Mouse (Mus musculus): ENCODE measurements around the gene Inha. TPM values are rescaled to one million over a fixed set of nuclear protein-coding genes. Genes with fewer than 3 reads are reported as not detected.
A peak's percentile ranks its signal among the peaks of the same experiment; 100 is the strongest.

The Inha gene
- total and polyA plus RNA-seq, 3 experiments = 15.0 to 193 (median 38.5) TPM

- peak; percentile 68 for DNase-seq
Measured at GRCm38 (mm10) chr1:75558388-75559178, 51.7 kb downstream of the Inha start.

- DNase-seq = peak; percentile 95
Measured at GRCm38 (mm10) chr1:75559212-75559925, 52.5 kb downstream of the Inha start.

Other genes starting within 250 kb of the Inha start
- gene Ptprn, start 242.6 kb upstream of the Inha start, total RNA-seq (2021) = 10 to 100 TPM; 43.6 to 83.6 TPM
- 41.5 and 52.0 TPM in 2 replicates for gene Ptprn, start 242.6 kb upstream of the Inha start, polyA plus RNA-seq (2012; rRNA removed)
- 100 to 1,000 TPM; 127 to 192 TPM for gene Resp18, start 228.7 kb upstream of the Inha start, total RNA-seq (2021)
- 46.3 and 69.6 TPM in 2 replicates for gene Resp18, start 228.7 kb upstream of the Inha start, polyA plus RNA-seq (2012; rRNA removed)
- gene Dnpep, start 189.1 kb upstream of the Inha start, total RNA-seq (2021) = 100 to 1,000 TPM in 1 of 2 experiments, 10 to 100 TPM in 1; 85.2 to 100 TPM
- gene Dnpep, start 189.1 kb upstream of the Inha start, polyA plus RNA-seq (2012; rRNA removed) = 149 and 179 TPM in 2 replicates
- 10 to 100 TPM; 16.6 to 31.8 TPM for gene Des, start 146.7 kb upstream of the Inha start, total RNA-seq (2021)
- 17.2 and 18.6 TPM in 2 replicates for gene Des, start 146.7 kb upstream of the Inha start, polyA plus RNA-seq (2012; rRNA removed)
- gene Speg, start 131.8 kb upstream of the Inha start, total RNA-seq (2021) = 10 to 100 TPM in 1 of 2 experiments, 1 to 10 TPM in 1; 9.9 to 15.2 TPM
- gene Speg, start 131.8 kb upstream of the Inha start, polyA plus RNA-seq (2012; rRNA removed) = 56.5 and 93.7 TPM in 2 replicates
- 10 to 100 TPM; 69.1 to 77.7 TPM for gene Gmppa, start 71.1 kb upstream of the Inha start, total RNA-seq (2021)
- 137 and 189 TPM in 2 replicates for gene Gmppa, start 71.1 kb upstream of the Inha start, polyA plus RNA-seq (2012; rRNA removed)
- gene Asic4, start 56.6 kb upstream of the Inha start, total RNA-seq (2021) = 1 to 10 TPM; 3.7 to 6.8 TPM
- 9.5 and 13.6 TPM in 2 replicates for gene Asic4, start 56.6 kb upstream of the Inha start, polyA plus RNA-seq (2012; rRNA removed)
- 10 to 100 TPM; 50.9 to 57.8 TPM for gene Chpf, start 27.8 kb upstream of the Inha start, total RNA-seq (2021)
- gene Chpf, start 27.8 kb upstream of the Inha start, polyA plus RNA-seq (2012; rRNA removed) = 250 and 268 TPM in 2 replicates
- 1 to 10 TPM; 2.5 to 2.8 TPM for gene Tmem198, start 27.5 kb upstream of the Inha start, total RNA-seq (2021)
- 15.0 and 17.4 TPM in 2 replicates for gene Tmem198, start 27.5 kb upstream of the Inha start, polyA plus RNA-seq (2012; rRNA removed)
- gene Obsl1, start 625 bp upstream of the Inha start, total RNA-seq (2021) = 10 to 100 TPM; 35.9 to 56.6 TPM
- 81.5 and 101 TPM in 2 replicates for gene Obsl1, start 625 bp upstream of the Inha start, polyA plus RNA-seq (2012; rRNA removed)
- 10 to 100 TPM; 16.6 to 19.3 TPM for gene Stk11ip, start 14.5 kb downstream of the Inha start, total RNA-seq (2021)
- gene Stk11ip, start 14.5 kb downstream of the Inha start, polyA plus RNA-seq (2012; rRNA removed) = 59.5 and 66.7 TPM in 2 replicates
- 100 to 1,000 TPM in 1 of 2 experiments, 10 to 100 TPM in 1; 90.4 to 111 TPM for gene Slc4a3, start 39.2 kb downstream of the Inha start, total RNA-seq (2021)
- 340 and 381 TPM in 2 replicates for gene Slc4a3, start 39.2 kb downstream of the Inha start, polyA plus RNA-seq (2012; rRNA removed)

Measured in adrenal gland, adult 2 months (tissue).